Mouse (Mus musculus) myocyte (in vitro differentiated cells): Measurements from ENCODE around the gene H2-Oa. TPM values are rescaled to one million over a fixed set of nuclear protein-coding genes. Genes with fewer than 3 reads are reported as not detected.
A peak's percentile ranks its signal among the peaks of the same experiment; 100 is the strongest.

Experiments used
- H3K27me3 ChIP-seq: one replicate; pipeline ENCODE4 v1.6.1; 2011; ENCODE audit not compliant: control insufficient read depth, insufficient read depth, insufficient read length
- H3K36me3 ChIP-seq: one replicate; pipeline ENCODE4 v1.6.1; 2011; ENCODE audit not compliant: control insufficient read depth, insufficient read depth
- H3K4me2 ChIP-seq: one replicate; pipeline ENCODE4 v1.6.1; 2011; ENCODE audit warnings: low read depth, control low read depth
- H3K4me3 ChIP-seq: one replicate; pipeline ENCODE4 v1.5.1; 2011; ENCODE audit warnings: mild to moderate bottlenecking, control low read depth, moderate library complexity
- H3K79me2 ChIP-seq: one replicate; pipeline ENCODE4 v1.6.1; 2011; ENCODE audit not compliant: control insufficient read depth, insufficient read depth
- H3ac ChIP-seq: one replicate; pipeline ENCODE4 v1.6.1; 2011; ENCODE audit not compliant: control insufficient read depth, insufficient read length
- CEBPB ChIP-seq: IDR thresholded peaks from 2 replicates; pipeline ENCODE4 v1.6.1; 2011; ENCODE audit warnings: mild to moderate bottlenecking, moderate library complexity; ENCODE audit not compliant: poor library complexity, insufficient read depth, severe bottlenecking
- E2F4 ChIP-seq: IDR thresholded peaks from one replicate; pipeline ENCODE4 v1.6.1; 2011; ENCODE audit warnings: mild to moderate bottlenecking, control low read depth, moderate library complexity; ENCODE audit not compliant: insufficient read depth
- MAX ChIP-seq: IDR thresholded peaks from one replicate; pipeline ENCODE4 v1.6.1; 2011; ENCODE audit warnings: low read depth, mild to moderate bottlenecking, control low read depth
- MYOD1 ChIP-seq, 3 experiments: IDR thresholded peaks; one replicate each; pipeline ENCODE4 v1.6.1; 2011; ENCODE audit warnings: control low read depth in 2 of 3, low read depth in 2 of 3, mild to moderate bottlenecking in 2 of 3, moderate library complexity in 1 of 3; ENCODE audit not compliant: insufficient read length in 2 of 3, control insufficient read depth in 1 of 3
- MYOG ChIP-seq, 3 experiments: IDR thresholded peaks; one replicate each; pipeline ENCODE4 v1.6.1; 2011; ENCODE audit warnings: control low read depth in 2 of 3, low read depth in 2 of 3, mild to moderate bottlenecking in 2 of 3; ENCODE audit not compliant: insufficient read length in 2 of 3, control insufficient read depth in 1 of 3, insufficient read depth in 1 of 3
- POLR2A ChIP-seq: IDR thresholded peaks from one replicate; pipeline ENCODE4 v1.6.1; 2011; ENCODE audit warnings: low read depth, mild to moderate bottlenecking, control low read depth, moderate library complexity; ENCODE audit not compliant: insufficient read length
- POLR2AphosphoS2 ChIP-seq: IDR thresholded peaks from one replicate; pipeline ENCODE4 v1.6.1; 2011; ENCODE audit warnings: low read depth, control low read depth; ENCODE audit not compliant: insufficient read length
- REST ChIP-seq: IDR thresholded peaks from one replicate; pipeline ENCODE4 v1.6.1; 2011; ENCODE audit warnings: mild to moderate bottlenecking, control low read depth, moderate library complexity; ENCODE audit not compliant: insufficient read depth, insufficient read length
- SRF ChIP-seq: IDR thresholded peaks from one replicate; pipeline ENCODE4 v1.6.1; 2011; ENCODE audit warnings: low read depth; ENCODE audit not compliant: control insufficient read depth, insufficient read length
- TCF12 ChIP-seq: IDR thresholded peaks from one replicate; pipeline ENCODE4 v1.6.1; 2011; ENCODE audit warnings: mild to moderate bottlenecking, control low read depth; ENCODE audit not compliant: poor library complexity, insufficient read depth, severe bottlenecking
- TCF3 ChIP-seq: IDR thresholded peaks from one replicate; pipeline ENCODE4 v1.6.1; 2011; ENCODE audit warnings: low read depth, control low read depth; ENCODE audit not compliant: insufficient read length
- USF1 ChIP-seq: IDR thresholded peaks from one replicate; pipeline ENCODE4 v1.6.1; 2011; ENCODE audit warnings: low read depth, mild to moderate bottlenecking, control low read depth, moderate library complexity
- polyA plus RNA-seq: library from polyadenylated mRNA; unstranded; fragments of >200 nt; fragmentation: generic; extraction: Trizol; gene quantifications from one replicate; pipeline ENCODE4 v1.2.1, GENCODE M21; 2012; ENCODE audit warnings: missing spikeins

The H2-Oa gene
- polyA plus RNA-seq, 1 experiment = 0.07 TPM

DNA sequence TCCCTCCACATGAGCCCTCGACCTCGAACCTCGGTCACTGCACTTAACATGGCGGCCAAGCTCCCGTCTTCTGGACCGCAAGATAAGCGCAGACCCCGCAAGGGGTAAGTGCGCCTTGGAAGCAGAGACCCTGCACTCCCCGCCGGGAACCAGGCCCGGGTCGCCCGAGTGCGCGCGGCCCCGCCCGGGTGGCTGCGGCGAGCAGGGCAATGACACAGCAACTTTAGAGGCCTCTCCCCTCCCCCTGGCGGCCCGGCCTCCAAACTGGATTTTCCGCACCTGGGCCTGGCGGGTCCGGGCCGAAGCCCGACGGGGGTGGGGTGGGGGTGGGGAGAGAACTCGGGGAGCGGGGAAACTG is 28.7 kb downstream of the H2-Oa start:
- Histone ChIP-seq H3K79me2 (peaks cover 64% of the 10 kb centered on the region), H3ac (peak overlapping the region; percentile 37), H3K36me3 (peaks cover 22% of the 10 kb centered on the region), H3K27me3 (no peaks in the 10 kb centered on the region), H3K4me3 (peak overlapping the region; percentile 99), H3K4me2 (peak overlapping the region; percentile 80)
- TF ChIP-seq SRF (no peak), MYOD1 (IDR thresholded peaks at IDR 0.05; ENCODE audit: control insufficient read depth in 1 of 3, insufficient read length in 2 of 3, low read depth in 2 of 3) (peak in 1 of 3 experiments; percentile 24), POLR2AphosphoS2 (peak; percentile 35)

DNA sequence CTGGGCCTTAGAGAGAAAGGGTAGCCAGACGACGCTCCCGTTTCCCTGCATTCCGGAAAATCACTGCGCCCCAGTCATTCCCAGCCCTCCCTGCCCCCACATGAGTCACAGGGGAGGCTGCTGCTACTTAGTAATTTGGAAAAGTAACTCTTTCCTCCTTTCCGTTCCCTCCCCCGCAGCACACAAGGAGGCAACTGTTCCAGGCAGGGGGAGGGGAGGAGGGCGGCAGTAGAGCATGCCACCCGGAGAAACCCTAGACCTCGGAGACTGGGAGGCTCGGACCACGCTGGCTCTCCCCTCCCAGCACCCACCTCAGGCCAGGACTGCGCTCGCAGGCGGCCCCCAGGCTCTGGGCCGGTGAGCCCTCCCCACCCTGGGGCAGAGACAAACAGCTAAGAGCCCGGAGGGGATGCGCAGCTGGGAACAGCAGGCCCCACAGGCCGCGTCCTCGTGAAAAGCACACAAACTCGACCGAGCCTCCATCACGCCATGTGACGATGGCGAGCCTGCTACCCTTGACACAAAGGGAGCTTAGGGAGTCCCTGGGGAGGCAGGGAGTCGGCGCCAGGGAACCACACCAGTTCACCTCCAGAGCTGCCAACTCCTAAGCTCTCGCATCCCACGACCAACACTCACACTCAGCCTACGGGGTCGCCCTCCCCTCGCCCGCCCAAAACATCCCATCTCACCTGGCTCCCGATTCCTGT is 29.2 kb downstream of the H2-Oa start:
- Histone ChIP-seq H3K27me3 (no peaks in the 10 kb centered on the region), H3K4me2 (peak overlapping the region; percentile 52), H3K36me3 (peaks cover 17% of the 10 kb centered on the region), H3K79me2 (peaks cover 64% of the 10 kb centered on the region), H3ac (peak overlapping the region; percentile 37), H3K4me3 (peak overlapping the region; percentile 99)
- TF ChIP-seq POLR2A = peak; percentile 72
- no peak for TF ChIP-seq MAX
- TF ChIP-seq E2F4 = no peak
- no peak for TF ChIP-seq TCF3
- peak; percentile 22 to 70 (median 54) for TF ChIP-seq MYOD1 (IDR thresholded peaks at IDR 0.05; ENCODE audit: control insufficient read depth in 1 of 3, insufficient read length in 2 of 3, low read depth in 2 of 3)
- no peak for TF ChIP-seq CEBPB
- no peak for TF ChIP-seq SRF
- TF ChIP-seq TCF12 = peak; percentile 50
- no peak for TF ChIP-seq USF1
- peak; percentile 93 for TF ChIP-seq POLR2AphosphoS2
- peak; percentile 29 to 88 (median 70) for TF ChIP-seq MYOG (IDR thresholded peaks at IDR 0.05; ENCODE audit: control insufficient read depth in 1 of 3, insufficient read depth in 1 of 3, insufficient read length in 2 of 3, low read depth in 2 of 3)

DNA sequence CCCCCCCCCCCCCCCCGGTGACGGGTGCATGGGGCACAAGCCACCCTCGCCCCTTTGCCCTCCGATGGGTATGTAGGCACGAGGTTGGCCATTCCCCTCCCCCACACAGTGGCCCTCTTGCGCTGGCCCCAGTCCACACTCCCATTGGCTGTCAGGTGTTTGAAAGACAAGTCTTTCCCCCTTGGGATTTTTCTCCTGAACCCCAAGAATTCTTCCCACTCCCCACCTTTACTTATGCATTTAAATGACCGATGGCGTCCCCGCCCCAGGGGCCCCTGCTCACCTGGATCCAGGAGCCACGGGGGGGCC is 29.7 kb downstream of the H2-Oa start:
- H3K79me2 ChIP-seq = peaks cover 60% of the 10 kb centered on the region
- peak overlapping the region; percentile 99 for H3K4me3 ChIP-seq
- TF ChIP-seq MYOD1 (IDR thresholded peaks at IDR 0.05; ENCODE audit: control insufficient read depth in 1 of 3, insufficient read length in 2 of 3, low read depth in 2 of 3) = peak in 1 of 3 experiments; percentile 15
- peak in 1 of 3 experiments; percentile 12 for TF ChIP-seq MYOG (IDR thresholded peaks at IDR 0.05; ENCODE audit: control insufficient read depth in 1 of 3, insufficient read depth in 1 of 3, insufficient read length in 2 of 3, low read depth in 2 of 3)
- no peak for TF ChIP-seq REST
- TF ChIP-seq POLR2A = peak; percentile 65
- H3K27me3 ChIP-seq = no peaks in the 10 kb centered on the region
- peaks cover 12% of the 10 kb centered on the region for H3K36me3 ChIP-seq
- peak overlapping the region; percentile 37 for H3ac ChIP-seq
- H3K4me2 ChIP-seq = peak overlapping the region; percentile 52

DNA sequence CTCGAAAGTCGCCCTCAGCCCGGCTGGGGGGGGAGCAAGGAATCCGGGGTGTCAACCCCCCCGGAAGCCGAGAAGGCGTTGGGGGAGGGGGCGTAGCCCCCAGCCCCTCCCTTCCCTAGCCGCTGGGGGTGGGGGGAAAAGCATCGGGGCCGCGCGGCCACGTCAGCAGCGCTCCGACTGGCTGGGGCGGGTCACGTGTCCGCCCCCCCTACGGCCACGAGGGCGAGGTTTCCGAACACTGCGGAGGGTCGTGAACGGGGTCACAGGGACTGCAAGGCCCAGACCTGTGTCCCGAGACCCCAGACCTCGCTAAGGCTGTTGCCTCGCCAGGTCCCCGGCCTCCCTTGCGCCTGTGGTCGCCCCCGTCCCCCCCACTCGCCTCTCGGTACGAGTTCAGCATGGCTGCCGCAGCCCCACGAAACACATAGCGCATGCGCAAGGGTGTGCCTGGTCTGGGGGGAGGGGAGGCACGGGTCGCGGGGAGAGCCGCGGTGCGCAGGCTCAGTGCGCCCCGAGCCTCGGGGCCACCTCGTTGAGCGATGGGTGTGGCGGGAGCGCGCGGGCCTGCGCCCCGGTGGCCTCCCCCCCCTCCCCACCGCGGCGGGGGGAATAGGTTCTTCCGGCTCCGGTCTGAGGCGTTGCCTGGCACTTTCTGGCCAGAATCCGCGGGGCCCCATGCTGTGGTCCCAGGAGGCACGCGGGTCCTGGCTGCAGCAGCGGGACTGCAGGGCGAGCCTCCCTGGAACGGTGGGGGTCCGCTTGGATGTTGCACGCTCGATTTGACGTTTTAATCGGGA is 30.2 kb downstream of the H2-Oa start, which contains the start of gene Brd2:
Gene Brd2, minus strand, starts transcription at position 447 of the 797 bp plus-strand sequence.
- TF ChIP-seq USF1 = peak; percentile 89
- TF ChIP-seq POLR2AphosphoS2 = peak; percentile 80
- TF ChIP-seq SRF = peak; percentile 34
- TF ChIP-seq POLR2A = peak; percentile 73
- TF ChIP-seq MYOD1 (IDR thresholded peaks at IDR 0.05; ENCODE audit: control insufficient read depth in 1 of 3, insufficient read length in 2 of 3, low read depth in 2 of 3) = peak in 1 of 3 experiments; percentile 7
- TF ChIP-seq E2F4 = no peak
- no peak for TF ChIP-seq CEBPB
- no peak for TF ChIP-seq TCF3
- no peak for TF ChIP-seq TCF12
- peak in 2 of 3 experiments; percentile 8 to 48 for TF ChIP-seq MYOG (IDR thresholded peaks at IDR 0.05; ENCODE audit: control insufficient read depth in 1 of 3, insufficient read depth in 1 of 3, insufficient read length in 2 of 3, low read depth in 2 of 3)
- peak; percentile 33 for TF ChIP-seq REST
- no peak for TF ChIP-seq MAX
- Histone ChIP-seq H3ac (peak within 1 kb of the TSS; percentile 37), H3K27me3 (no peaks in the 10 kb centered on the region), H3K36me3 (peaks cover 7% of the 10 kb centered on the region), H3K79me2 (peaks cover 55% of the 10 kb centered on the region), H3K4me3 (peak within 1 kb of the TSS; percentile 99), H3K4me2 (peak within 1 kb of the TSS; percentile 84)

DNA sequence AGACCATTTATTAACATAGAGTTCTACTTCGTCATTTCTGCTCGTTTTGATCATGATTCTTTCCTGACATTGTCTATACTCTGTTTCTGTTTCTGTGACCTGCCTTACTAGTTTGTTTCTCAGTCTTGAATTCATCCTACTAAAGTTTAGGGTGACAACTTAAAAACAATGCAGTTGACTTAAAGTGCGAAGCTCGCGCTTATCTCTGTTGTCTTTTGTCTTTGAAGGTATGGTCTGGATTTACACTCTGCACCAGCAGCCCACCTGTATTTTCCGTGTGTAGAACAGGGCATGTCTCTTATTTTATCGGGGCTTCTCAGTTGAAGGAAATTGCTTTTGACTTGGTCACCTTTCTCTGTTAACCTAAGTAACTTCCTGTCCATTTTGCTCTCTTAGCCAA is 31.0 kb downstream of the H2-Oa start:
- Histone ChIP-seq H3K4me3 (peak overlapping the region; percentile 99), H3K36me3 (no peaks in the 10 kb centered on the region), H3ac (peak overlapping the region; percentile 37), H3K4me2 (peak overlapping the region; percentile 84), H3K79me2 (peaks cover 48% of the 10 kb centered on the region), H3K27me3 (no peaks in the 10 kb centered on the region)
- TF ChIP-seq TCF3 = no peak
- TF ChIP-seq CEBPB = no peak
- TF ChIP-seq TCF12 = no peak
- TF ChIP-seq REST = no peak
- no peak for TF ChIP-seq MYOD1 (IDR thresholded peaks at IDR 0.05; ENCODE audit: control insufficient read depth in 1 of 3, insufficient read length in 2 of 3, low read depth in 2 of 3)
- TF ChIP-seq USF1 = no peak
